Mouse (Mus musculus): ENCODE measurements at regions not wholly inside any gene's neighbourhood (a gene's known extent, or its start where the extent isn't known, plus 50 kb on each side); places are given as distances from the start of the nearest gene placed in this dataset.

DNA sequence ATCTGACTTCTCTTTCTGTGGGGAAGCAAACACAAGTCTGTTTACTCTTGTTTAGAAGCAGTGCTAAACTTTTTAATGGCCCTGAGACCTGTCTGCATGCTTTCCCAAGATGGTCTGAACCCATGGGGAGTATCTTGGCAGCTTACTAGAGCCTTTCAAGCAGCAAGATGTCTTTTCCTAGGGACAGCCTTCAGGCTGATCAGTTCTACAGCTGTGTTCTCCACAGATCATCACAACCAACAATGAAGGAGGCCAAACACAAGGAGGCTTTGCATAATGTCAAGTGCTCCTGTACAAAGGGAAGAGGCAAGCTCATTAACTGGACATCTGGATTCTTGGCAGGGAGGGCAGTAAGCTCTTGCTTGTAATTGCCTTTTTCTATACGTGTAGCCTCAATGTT, 641.0 kb downstream of the Nedd1 start:
- TF ChIP-seq CTCF (IDR thresholded peaks at IDR 0.05; ENCODE audit: extremely low read depth, insufficient read depth, low read length), result no peak
- no peak for TF ChIP-seq POLR2A (IDR thresholded peaks at IDR 0.05; ENCODE audit: extremely low read depth, insufficient read depth, low read length)
- H3K4me1 ChIP-seq (ENCODE audit: control insufficient read depth, insufficient read depth, low read length), result no peaks in the 10 kb centered on the region
- no peak overlapping the region for H3K27ac ChIP-seq (ENCODE audit: insufficient read depth, low read length)
- H3K4me3 ChIP-seq (ENCODE audit: insufficient read depth, low read length), result no peak overlapping the region

DNA sequence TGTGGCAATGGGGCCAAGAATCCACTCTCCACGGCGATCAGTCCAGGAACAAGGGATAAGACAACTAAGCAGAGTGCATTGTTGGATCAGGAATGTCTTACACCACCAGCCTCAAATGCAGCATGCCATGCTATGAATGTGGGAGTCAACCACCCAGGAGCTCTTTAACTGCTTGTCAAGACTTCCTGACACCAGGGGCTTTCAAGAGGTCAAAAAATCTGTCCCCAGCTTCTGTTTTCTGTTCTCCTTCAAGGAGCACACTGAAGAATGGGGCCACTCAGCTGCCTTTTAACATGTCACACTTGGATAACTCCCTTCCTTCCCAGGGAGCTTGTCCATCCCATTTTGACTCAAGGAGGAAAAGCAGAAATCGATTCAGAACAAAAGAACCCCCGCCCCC, 642.8 kb downstream of the Nedd1 start:
- TF ChIP-seq CTCF (IDR thresholded peaks at IDR 0.05; ENCODE audit: extremely low read depth, insufficient read depth, low read length) (no peak), POLR2A (IDR thresholded peaks at IDR 0.05; ENCODE audit: extremely low read depth, insufficient read depth, low read length) (no peak)
- Histone ChIP-seq H3K27ac (ENCODE audit: insufficient read depth, low read length) (no peak overlapping the region), H3K4me3 (ENCODE audit: insufficient read depth, low read length) (no peak overlapping the region), H3K4me1 (ENCODE audit: control insufficient read depth, insufficient read depth, low read length) (no peaks in the 10 kb centered on the region)

DNA sequence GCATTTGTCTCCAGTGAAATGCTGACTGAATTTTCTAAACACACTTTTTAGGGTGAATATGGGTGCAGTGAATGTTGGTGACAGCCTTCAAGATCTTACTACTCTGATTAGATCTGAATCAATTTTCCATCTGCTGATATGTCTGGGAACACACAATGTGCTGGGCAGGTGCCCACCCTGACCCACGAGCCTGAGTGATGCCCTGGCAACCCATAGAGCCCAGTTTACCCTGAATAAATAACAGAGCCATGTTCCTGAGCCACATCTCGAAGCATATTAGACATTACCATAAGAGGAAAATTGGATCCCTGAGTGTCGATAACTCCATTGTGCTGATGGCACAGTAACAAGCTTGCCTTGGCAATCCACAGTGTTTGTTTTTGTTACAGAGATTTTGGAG, 644.9 kb downstream of the Nedd1 start:
- no peaks in the 10 kb centered on the region for H3K4me1 ChIP-seq (ENCODE audit: control insufficient read depth, insufficient read depth, low read length)
- no peak overlapping the region for H3K27ac ChIP-seq (ENCODE audit: insufficient read depth, low read length)
- TF ChIP-seq POLR2A (IDR thresholded peaks at IDR 0.05; ENCODE audit: extremely low read depth, insufficient read depth, low read length) (no peak), CTCF (IDR thresholded peaks at IDR 0.05; ENCODE audit: extremely low read depth, insufficient read depth, low read length) (no peak)
- no peak overlapping the region for H3K4me3 ChIP-seq (ENCODE audit: insufficient read depth, low read length)

DNA sequence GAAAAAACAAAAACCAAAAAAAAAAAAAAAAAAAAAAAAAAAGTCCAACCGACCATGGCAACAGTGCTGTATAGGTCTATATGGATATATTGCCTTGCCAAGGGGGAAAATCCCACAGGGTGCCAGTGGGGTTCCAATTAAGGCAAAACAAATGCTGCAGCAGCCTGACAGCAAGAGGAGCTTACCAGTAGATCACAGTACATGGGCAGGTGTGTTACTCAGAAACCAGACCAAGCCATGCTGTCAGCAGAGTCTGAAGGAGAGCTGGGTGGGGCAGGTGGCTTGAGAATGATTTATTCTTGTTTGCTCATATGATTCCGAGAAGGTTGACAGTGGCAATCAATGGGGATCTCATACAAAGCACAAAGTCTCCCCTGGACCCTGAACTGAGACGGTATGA, 645.5 kb downstream of the Nedd1 start:
- TF ChIP-seq CTCF (IDR thresholded peaks at IDR 0.05; ENCODE audit: extremely low read depth, insufficient read depth, low read length), result no peak
- no peak for TF ChIP-seq POLR2A (IDR thresholded peaks at IDR 0.05; ENCODE audit: extremely low read depth, insufficient read depth, low read length)
- Histone ChIP-seq H3K4me1 (ENCODE audit: control insufficient read depth, insufficient read depth, low read length) (no peaks in the 10 kb centered on the region), H3K4me3 (ENCODE audit: insufficient read depth, low read length) (no peak overlapping the region), H3K27ac (ENCODE audit: insufficient read depth, low read length) (no peak overlapping the region)

DNA sequence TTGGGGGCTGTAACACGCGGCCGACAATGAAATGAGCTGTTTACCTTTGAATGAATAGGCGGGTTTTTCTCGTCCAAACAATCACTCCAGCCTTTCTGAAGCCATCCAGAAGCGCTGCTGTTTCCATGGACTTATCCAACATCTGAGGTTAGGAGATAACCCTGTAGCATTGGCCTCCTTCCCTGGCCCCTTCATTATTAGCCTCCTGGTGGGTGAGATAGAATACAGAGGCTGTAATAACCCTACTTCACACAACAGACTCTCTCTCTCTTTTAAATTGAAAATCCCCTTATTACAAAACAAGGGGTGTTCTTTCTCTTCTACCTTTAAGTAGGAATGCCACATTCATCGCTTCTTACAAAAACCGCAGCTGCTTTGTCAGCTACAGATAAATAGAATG, 646.8 kb downstream of the Nedd1 start:
- TF ChIP-seq CTCF (IDR thresholded peaks at IDR 0.05; ENCODE audit: extremely low read depth, insufficient read depth, low read length) (no peak), POLR2A (IDR thresholded peaks at IDR 0.05; ENCODE audit: extremely low read depth, insufficient read depth, low read length) (no peak)
- Histone ChIP-seq H3K4me1 (ENCODE audit: control insufficient read depth, insufficient read depth, low read length) (no peaks in the 10 kb centered on the region), H3K4me3 (ENCODE audit: insufficient read depth, low read length) (no peak overlapping the region), H3K27ac (ENCODE audit: insufficient read depth, low read length) (no peak overlapping the region)

DNA sequence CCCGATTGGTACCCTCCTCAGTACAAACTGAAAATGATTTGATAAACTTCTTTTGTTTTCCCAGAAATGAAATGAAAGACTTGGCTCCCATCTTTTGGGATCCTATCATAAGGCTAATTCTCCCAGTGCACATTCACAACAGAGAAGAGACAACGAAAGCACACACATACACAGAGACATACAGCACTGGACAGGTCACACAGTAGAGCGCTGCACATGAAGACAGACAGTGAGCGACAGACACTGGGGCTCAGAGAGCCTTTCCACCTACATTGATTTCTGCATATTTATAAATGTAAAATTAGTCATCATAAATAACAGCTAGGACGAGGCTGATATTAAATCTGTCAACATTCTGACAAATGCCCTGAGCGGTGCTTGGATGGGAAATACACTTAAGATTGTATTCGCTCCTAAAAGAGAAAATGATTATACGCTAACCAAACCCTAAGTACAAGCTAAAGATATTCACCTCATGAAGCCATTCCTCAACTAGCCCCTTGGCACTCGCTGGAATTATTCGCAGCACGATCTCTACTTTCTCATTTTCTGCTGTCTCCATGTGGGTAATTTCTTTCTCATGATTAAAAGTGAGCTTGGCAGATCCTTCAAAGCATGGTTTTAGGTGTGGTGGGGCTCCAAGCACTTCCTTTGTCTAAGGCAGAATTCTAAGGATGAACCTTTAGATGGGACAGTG, 647.4 kb downstream of the Nedd1 start:
- Histone ChIP-seq H3K4me1 (ENCODE audit: control insufficient read depth, insufficient read depth, low read length) (no peaks in the 10 kb centered on the region), H3K27ac (ENCODE audit: insufficient read depth, low read length) (no peak overlapping the region), H3K4me3 (ENCODE audit: insufficient read depth, low read length) (no peak overlapping the region)
- TF ChIP-seq CTCF (IDR thresholded peaks at IDR 0.05; ENCODE audit: extremely low read depth, insufficient read depth, low read length), result no peak
- TF ChIP-seq POLR2A (IDR thresholded peaks at IDR 0.05; ENCODE audit: extremely low read depth, insufficient read depth, low read length), result no peak

DNA sequence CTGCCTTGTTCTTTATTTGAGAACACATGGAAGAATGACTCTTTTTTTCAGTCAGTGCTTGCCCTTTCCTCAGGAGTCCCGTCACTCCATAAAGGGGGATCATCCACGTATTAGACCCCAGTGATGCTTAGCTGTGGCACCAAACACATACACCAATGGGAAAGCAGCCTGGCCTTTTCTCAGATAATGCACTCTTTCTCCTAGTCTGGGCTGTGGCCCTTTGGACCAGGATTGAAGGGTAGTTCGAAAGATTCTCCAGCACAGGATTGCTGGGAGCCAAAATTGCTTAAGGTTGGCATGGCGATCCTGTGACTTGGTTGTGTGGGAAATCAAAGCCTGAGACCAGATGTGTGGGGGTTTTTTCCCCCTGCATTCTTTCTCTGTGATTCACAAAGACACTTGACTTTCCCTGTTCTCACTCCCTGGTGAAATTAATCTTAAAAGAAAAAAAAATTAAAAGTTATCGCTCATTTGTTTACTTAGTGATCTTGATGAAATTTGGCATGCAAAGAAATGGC, 648.3 kb downstream of the Nedd1 start:
- Histone ChIP-seq H3K4me1 (ENCODE audit: control insufficient read depth, insufficient read depth, low read length) (no peaks in the 10 kb centered on the region), H3K27ac (ENCODE audit: insufficient read depth, low read length) (no peak overlapping the region), H3K4me3 (ENCODE audit: insufficient read depth, low read length) (no peak overlapping the region)
- TF ChIP-seq POLR2A (IDR thresholded peaks at IDR 0.05; ENCODE audit: extremely low read depth, insufficient read depth, low read length) (no peak), CTCF (IDR thresholded peaks at IDR 0.05; ENCODE audit: extremely low read depth, insufficient read depth, low read length) (no peak)

DNA sequence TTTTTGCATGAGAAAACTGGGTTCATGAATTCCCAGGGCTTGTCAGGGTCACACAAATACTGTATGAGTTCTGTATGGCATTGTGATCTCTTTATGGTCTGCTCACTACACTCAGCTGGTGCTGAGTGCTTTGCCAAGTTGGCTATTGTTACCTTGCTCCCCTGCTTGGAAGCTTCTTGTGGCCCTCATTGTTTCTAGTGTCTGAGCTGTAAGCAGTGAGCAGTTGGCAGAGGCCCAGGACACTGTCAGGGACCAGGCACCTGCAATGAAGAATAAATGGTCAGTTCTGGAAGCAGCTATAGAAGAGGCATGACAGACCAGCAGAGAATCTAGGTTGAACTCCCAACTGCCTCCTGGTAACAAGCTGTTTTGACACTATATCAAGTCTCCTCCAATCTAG, 677.4 kb downstream of the Nedd1 start:
- H3K4me1 ChIP-seq (ENCODE audit: control insufficient read depth, insufficient read depth, low read length), result no peaks in the 10 kb centered on the region
- H3K4me3 ChIP-seq (ENCODE audit: insufficient read depth, low read length), result no peak overlapping the region
- H3K27ac ChIP-seq (ENCODE audit: insufficient read depth, low read length), result no peak overlapping the region
- no peak for TF ChIP-seq POLR2A (IDR thresholded peaks at IDR 0.05; ENCODE audit: extremely low read depth, insufficient read depth, low read length)
- no peak for TF ChIP-seq CTCF (IDR thresholded peaks at IDR 0.05; ENCODE audit: extremely low read depth, insufficient read depth, low read length)

DNA sequence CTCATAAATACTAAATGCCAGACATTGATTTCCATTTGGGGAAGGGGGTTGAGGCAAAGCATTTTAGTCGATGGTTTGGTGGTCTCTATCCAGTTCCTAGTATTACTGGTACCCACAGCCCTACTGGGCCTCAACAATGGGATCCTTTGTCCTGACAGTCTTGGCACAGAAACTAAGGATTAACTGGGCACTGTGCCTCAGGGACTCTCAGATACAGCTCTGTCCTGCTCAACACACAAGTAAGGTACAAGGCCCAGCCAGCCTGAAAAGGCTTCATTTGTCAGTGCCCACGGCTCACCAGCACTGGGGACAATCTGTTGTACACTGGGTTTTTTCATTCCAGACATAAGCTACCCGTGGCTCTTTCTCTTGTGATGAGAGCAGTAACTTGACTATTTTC, 686.0 kb downstream of the Nedd1 start:
- no peak for TF ChIP-seq CTCF (IDR thresholded peaks at IDR 0.05; ENCODE audit: extremely low read depth, insufficient read depth, low read length)
- no peak for TF ChIP-seq POLR2A (IDR thresholded peaks at IDR 0.05; ENCODE audit: extremely low read depth, insufficient read depth, low read length)
- Histone ChIP-seq H3K27ac (ENCODE audit: insufficient read depth, low read length) (no peak overlapping the region), H3K4me3 (ENCODE audit: insufficient read depth, low read length) (no peak overlapping the region), H3K4me1 (ENCODE audit: control insufficient read depth, insufficient read depth, low read length) (no peaks in the 10 kb centered on the region)

DNA sequence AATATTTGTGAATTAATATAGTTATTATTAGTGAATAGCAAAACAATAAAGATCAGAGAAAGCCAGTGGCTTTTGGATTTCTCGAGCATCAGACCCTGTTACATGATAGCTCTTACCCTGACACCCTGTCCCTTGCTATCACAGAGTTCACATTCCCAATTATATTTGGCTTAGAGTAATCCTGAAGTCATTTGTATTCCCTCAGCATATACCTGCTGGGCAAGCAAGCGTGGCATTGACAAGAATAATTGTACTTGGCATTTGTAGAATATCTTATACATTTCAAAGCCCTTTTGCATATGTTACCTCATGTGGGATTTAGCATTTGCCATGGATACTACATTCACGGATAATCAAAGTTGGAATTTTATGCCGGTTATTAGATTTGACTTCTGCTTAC, 692.0 kb downstream of the Nedd1 start:
- TF ChIP-seq CTCF (IDR thresholded peaks at IDR 0.05; ENCODE audit: extremely low read depth, insufficient read depth, low read length), result no peak
- no peak for TF ChIP-seq POLR2A (IDR thresholded peaks at IDR 0.05; ENCODE audit: extremely low read depth, insufficient read depth, low read length)
- no peak overlapping the region for H3K27ac ChIP-seq (ENCODE audit: insufficient read depth, low read length)
- H3K4me3 ChIP-seq (ENCODE audit: insufficient read depth, low read length), result no peak overlapping the region
- no peaks in the 10 kb centered on the region for H3K4me1 ChIP-seq (ENCODE audit: control insufficient read depth, insufficient read depth, low read length)

Data from cortical plate, adult 2 months (tissue).